Mouse (Mus musculus): Measurements from ENCODE around the gene Hdac4.
A peak's percentile ranks its signal among the peaks of the same experiment; 100 is the strongest.

The Hdac4 gene

DNA sequence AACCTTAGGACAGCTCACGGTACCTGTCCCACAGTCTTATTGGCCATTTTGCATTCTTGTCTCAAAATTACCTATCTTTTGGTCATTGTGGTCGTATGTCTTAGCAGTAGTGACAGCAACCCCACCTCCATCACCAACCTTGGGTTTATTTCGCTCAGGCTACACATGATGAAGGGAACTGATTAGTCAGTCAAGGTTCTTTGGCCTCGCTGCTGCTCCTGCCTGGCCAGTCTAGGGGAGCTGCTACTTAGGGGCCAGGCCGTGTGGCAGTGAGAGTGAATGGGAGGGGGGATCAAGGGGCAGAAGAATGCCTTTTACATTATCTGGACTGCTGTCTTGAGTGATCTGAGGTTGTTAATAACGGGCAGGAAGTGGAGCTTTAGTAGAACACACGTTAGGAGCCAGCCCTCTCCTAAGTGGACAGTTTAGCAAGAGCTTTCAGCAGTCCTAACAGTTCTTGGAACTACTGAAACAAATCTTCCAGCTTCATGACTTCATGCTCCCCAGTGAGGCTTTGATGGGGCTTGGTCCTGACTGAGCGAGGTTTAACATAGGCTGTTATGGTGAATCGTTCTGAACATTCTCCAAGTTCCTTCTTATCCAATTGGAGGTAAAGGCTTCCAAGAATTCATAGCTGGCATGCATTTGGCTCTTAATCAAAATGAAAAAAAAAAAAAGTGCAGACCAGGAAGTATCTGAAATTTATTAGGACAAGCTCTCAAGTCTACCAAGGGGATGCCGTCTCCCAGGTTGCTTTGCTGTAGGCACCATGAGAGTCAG, 267.8 kb downstream of the Hdac4 start:
- DNase-seq (ENCODE audit: extremely low spot score, low read depth, low spot score): no peak

DNA sequence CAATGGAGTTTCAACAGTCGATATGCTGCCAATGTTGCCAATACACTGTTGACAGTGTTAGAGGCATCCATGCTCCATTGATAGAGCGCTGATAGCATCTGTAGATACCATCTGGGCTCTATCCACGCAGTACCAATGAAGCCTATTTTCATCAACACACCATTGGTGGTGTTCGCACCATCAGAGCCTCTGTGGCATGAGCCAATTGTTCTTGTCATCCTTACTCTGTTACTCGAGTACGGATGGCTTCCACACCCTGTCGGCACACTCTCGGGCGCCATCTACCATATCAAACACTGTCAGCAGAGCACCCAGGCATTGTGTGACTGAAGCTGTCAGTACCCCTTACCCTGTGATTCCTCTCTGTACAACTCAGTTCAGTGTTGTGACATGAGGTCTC, 271.9 kb downstream of the Hdac4 start:
- no peak for DNase-seq (ENCODE audit: extremely low spot score, low read depth, low spot score)

DNA sequence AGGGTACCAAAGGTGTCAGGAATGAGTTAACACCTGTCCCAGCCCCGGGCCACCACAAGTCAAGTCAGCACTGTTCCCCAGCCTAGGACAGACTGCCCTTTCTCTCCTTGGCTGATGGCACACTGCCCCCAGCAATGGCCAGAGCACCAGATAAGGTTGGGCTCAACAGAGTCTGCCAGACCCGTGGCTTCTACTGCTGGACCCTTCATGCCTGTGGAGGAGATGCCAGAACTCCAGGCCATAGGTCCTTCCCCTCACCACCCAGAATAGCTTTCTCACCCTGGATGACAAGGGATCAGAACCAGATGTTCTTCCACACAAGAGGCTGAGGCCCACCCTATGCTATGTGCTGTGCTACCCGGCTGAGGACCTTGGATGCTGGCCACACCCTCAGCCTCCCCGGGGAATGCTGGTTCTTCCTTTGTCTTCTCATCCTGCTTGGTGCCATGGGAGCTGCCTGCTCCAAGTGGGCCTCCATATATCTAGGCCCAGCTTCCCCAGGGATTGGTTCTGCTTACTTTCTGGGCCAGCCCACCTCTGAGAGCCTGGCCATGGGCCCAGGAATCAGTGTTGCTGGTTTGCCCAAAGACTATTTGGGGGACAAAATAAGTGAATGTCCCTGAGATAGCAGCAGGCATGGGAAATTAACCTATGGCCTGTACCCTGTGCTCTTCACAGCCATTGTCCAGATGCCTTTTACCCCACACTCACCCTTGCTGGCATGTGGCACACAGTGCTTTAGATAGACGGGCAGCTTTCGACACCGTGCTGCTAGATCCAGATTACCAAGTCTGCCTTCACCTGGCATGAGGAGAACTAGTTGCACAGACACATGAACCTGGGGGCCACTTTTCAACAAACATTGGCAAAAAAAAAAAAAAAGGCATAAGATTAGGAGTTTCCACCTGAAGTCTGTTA, 273.0 kb downstream of the Hdac4 start:
- DNase-seq (ENCODE audit: extremely low spot score, low read depth, low spot score): no peak

DNA sequence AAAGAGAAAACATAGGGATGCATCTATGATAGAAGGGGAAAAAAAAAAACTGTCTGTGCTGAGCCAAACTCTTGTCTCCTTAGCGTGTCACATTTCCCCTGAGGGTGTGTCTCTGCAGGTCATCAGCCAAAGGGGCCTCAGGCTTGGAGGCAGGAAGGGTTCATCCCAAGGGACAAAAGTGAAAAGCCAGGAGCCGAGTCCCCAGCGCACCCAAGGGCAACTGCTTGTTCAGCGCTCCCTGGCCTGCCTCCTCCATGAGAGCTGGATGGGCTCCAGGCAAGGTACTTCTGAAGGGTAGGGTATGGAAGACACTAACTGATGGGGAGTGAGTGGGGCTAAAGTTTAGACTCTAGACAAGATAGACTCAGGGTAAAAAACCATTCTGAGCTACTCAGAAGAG, 273.8 kb downstream of the Hdac4 start:
- no peak for DNase-seq (ENCODE audit: extremely low spot score, low read depth, low spot score)

DNA sequence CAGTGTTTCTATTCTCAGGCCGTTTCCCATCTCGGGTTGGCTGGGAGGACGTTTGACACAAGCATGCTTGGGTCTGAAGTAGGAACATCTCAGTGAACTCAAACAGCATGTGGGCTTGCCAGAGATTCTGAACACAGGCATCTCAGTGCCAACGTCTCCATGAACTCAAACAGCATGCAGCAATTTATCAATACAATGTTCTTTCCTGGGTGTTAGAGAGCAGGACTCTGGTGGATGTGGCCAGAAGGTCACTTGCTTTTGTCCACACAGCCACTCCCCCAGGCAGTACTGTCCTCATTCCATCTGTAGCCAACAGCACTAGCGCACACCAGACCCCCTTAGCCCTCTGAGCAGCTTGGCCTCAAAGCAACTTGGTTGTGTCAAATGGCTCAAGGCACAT, 274.2 kb downstream of the Hdac4 start:
- no peak for DNase-seq (ENCODE audit: extremely low spot score, low read depth, low spot score)

DNA sequence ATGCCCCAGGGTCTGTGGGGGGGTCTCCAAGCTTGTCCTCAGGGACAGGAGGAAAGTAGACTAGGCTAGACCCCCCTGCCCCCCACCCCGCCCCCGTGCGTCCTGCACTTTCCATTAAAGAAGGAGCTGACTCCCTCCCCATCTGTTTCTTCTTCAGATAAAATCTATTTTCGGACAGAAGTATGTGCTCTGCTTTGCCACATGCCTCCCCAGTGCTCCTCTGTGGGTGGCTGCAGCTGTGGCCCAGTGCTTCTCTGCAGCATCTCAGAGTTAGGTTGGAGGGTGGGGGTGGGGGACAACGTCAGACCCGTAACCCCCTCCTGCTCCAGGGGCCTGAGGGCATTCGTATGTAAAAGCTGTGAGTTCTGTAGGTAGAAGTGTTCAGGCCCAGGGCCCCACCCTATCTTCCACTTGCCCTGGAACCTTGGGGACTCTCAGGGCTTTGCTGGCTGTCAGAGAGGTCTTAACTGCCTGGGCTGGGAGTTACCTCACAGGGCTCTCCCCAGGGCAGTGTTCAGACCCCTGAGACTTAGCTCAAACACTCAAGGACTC, 275.4 kb downstream of the Hdac4 start:
- no peak for DNase-seq (ENCODE audit: extremely low spot score, low read depth, low spot score)

DNA sequence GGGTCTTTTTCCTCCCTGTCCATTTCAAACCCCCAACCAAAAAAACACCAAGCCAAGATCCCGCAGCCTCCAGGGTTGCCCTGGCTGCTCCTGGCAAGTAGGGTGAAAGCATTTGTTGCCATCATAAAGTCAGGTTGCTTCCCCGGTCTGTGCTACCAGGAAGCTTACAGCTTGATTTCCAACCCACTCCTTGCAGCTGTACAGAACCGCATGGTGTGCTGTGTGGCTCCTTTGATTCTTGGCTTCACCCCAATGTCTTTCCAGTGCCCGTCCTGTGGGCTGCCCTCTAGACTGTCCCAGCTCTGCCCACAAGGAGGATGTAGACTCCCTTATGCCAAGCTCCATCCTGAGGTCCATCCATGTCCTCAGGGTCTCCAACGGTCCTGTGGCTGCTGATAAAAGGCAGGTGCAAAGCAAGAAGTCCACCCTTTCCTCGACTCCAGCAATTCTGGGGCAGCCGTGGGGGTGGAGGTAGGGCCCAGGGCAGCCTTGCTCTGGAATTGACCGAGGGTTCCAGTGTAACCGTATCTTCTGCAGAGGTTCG, 277.2 kb downstream of the Hdac4 start:
- DNase-seq (ENCODE audit: extremely low spot score, low read depth, low spot score): no peak

DNA sequence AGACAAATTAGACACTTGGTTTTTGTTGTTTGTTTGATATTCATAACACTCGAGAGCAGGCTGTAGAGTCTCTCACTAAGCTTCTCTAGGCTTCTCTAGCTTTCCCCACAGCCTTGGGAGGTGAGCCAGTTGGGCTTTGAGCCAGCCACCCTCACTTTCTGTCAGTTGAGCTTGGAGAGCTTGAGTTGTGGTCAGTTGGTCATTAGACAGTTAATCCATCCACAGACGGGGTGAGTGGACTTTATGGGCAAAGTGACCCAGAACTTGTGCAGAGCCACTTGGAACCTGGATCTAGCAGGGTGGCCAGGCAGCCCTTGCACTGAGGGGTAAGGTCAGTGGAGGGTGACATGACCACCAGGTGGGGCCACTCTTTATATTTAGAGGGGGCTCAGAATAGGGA, 277.9 kb downstream of the Hdac4 start:
- DNase-seq (ENCODE audit: extremely low spot score, low read depth, low spot score): no peak

DNA sequence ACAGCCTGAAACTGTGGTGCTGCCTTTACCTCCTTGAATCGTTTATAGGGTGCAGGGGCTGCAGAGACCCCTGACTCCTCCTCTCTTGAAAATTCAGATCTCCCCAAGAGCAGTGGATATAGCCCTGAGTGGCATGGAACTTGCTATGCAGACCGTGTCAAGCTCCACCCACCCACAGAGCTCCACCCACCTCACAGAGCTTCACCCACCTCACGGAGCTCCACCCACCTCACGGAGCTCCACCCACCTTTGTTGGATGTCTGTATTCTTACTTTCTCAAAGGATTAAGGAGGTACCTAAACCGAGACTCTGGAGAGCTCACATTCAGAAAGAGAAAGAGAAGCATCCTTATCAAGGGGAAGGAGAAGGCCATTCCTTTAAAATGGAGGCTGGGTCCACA, 279.5 kb downstream of the Hdac4 start:
- no peak for DNase-seq (ENCODE audit: extremely low spot score, low read depth, low spot score)

DNA sequence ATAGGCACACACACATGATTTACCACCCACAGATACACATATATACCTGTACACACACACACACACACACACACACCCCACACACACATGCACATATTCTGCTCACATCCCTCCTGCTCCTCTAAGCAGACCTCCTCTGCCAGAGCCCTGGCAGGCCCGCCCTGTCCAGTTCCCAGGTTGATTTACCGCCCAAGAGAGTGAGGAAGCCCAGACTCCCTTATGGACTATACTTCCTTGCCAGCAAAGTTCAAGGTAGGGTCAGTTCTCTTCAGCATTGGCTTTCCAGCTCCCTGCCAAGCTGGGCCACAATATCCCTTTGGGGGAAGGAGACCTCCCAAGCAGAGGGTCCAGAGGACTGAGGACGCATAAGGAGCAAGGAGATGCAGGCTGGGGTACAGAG, 280.9 kb downstream of the Hdac4 start:
- no peak for DNase-seq (ENCODE audit: extremely low spot score, low read depth, low spot score)

DNA sequence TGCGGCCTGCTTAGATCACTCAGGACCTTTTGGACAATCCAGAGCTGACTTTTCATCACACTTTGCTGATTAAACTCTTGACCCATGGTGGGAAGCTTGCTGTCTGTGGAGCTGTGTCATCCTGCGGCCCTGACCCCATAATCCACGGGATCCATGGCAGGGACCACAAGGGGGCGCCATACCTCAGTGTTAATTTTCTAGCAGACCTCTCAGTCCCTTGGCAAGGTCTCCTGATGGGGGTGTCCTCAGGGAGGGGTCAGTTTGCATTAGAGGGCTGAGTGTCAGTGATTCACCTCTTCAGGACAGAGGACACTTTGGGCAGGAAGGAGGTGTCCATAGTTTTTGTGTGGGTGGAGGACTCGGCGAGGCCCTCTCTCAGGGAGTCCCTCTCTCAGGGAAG, 281.6 kb downstream of the Hdac4 start:
- DNase-seq (ENCODE audit: extremely low spot score, low read depth, low spot score): peak; percentile 10

DNA sequence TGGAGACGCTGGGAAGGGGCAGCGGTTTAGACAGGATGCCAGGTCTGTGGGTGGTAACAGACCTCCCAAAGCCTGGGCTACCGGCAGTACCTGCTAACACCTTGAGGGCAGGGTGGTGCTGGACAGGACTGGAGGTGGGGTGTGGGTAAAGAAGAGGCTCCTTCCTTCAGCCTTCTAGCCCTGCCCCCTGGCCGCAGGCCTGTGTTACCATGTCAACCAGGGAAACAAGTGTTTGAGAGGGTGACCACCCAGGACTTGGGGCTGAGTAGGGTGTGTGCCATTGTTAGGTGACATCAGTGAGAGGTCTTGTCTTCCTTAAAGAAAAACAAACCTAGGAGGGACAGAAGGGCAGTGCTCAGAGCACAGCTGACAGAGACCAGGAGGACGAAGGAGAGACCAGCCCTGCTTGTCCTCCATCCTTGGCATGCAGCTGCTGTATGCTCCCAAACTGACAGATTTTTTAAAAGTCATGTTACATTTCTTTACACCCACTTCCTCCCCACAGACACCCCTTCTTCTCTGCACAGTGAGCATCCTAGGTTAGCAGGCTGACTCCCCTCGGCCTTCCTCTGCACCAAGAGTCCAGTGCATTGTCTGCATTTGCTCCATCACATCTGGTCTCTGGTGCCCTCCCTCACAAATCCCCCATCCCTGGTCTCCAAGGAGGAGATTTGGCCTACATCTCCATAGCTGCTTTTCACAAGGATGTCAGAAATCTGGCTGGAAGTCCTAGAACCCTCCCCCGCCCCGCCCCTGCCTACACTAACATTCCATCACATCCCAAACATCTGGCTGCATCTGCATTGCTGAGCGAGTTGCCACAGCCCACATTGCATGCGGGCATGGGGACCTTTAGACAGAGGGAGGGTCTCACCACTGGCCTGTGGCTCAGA, 283.0 kb downstream of the Hdac4 start:
- no peak for DNase-seq (ENCODE audit: extremely low spot score, low read depth, low spot score)

DNA sequence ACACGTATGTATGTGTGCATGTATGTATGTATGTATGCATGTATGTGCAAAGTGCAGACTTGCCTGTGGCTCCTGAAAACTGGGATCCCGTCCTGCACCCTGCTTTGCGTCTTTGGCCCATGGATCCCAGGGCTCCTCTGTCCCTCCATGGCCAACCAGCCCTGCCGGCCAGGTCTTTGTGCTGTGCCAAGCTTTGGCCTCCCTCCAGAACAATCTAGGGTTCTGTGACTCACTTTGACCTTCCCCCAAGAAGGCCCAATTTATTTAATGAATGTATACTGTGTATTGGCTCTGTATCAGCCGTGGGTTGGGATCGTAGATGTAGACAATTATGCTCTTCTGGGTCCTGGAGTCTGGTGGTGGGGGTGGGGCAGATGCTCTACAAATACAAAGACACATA, 290.2 kb downstream of the Hdac4 start:
- DNase-seq (ENCODE audit: extremely low spot score, low read depth, low spot score): no peak

DNA sequence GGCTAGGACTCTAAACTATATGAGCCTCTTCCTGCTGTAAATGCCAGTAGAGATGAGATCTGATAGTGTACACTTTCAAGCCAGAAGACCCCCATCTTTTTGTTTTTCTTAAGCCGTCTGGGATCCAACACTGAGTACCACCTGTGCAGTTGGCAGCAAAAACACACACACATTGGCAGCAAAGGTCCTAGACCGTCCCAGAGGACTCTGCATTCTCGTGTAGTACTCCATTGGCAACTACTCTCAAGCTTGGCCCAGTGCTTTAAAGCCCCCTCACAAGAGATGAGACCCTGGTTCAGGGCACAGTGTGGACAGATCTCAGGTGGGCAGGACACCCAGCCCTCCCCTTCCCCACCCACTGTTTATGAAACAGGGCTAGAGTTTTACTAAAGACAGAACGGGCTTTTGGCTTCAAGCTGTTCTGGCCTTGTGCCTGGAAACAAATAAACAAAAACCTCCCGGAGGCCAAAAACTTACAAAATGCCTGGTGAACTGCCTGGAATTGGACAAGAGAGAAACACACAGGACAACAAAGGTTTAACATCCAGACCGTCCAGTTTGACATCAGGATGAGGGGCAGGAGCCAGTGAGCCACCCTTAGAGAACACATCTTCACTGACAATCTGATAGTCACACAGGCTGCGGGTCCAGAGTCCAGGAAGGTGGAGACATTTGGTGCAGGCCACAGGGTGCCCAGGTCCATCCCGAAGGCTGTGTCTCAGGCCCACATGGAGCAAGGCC, 292.1 kb downstream of the Hdac4 start:
- no peak for DNase-seq (ENCODE audit: extremely low spot score, low read depth, low spot score)

DNA sequence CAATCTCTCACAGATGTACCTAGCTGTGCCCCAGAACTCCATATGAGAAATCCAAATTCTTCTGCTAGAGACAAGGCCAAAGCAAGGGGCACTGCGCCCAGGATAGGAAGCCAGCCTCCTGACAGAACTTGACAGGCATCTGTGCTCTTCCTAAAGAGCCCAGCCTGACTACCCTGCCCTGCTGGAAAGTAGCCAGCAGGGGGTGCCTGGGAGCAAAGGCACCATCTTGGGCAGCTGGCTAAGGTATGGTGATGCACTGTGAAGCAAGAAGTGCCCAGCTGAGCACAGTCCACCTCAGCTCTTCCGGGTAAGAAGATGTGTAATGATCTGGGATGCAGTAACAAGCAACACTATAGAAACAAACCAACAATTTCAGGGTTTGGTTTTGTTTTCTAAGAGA, 298.4 kb downstream of the Hdac4 start:
- no peak for DNase-seq (ENCODE audit: extremely low spot score, low read depth, low spot score)

DNA sequence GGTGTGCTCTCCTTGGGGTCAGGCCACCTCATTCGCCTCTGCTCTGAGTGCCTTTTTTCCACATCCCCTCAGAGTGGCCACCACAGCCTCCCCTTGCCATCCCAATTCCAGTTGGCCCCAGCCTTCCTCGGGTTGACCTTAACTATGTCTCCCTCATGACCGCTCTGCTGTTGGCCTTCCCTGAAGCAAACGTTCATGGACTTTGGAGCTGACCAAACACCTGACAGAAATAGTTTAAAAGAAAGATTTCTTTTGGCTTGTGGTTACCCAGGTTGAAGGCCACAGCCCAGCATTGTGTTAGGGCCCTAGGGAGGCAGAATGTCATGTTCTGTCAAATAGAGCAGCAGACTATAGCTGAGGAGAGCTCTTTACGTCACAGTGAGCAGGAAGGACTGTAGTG, 301.2 kb downstream of the Hdac4 start:
- DNase-seq (ENCODE audit: extremely low spot score, low read depth, low spot score): no peak

DNA sequence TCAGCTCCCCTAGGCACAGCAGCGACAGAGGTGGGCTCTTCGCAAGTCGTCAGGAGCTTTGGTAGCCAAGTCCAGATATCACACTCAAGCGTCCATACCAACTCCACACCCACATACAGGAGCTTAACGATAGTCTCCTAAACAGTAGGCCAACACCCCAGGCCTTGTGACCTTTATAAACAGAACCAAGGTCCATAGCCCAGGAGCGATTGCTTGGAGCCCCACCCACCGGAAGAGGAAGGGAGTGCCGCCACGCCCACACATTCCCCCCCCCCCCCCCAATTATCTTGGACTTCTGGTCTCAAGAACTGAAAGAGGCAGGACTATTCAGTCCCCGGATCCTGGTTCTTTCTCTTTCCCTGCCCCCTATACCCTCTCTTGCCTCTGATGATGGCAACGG, 301.9 kb downstream of the Hdac4 start:
- DNase-seq (ENCODE audit: extremely low spot score, low read depth, low spot score): no peak

DNA sequence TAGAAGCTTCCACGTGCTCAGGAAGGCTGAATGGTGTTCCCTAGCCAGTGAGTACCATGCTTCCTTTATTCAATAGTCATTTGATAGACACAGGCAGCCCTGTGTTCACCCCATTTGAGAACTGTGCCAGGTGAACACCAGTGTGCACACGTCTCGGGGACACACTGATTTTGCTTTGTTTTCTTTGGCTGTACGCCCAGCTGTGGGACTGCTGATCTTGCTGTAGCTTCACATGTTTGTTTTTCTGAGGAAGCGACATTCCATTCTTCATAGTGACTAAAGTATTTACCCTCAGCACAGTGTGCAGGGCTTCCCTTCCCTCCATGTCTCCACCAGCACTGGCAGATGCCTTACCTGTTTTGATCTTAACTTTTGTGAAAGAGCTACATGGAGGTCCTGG, 312.4 kb downstream of the Hdac4 start:
- DNase-seq (ENCODE audit: extremely low spot score, low read depth, low spot score): no peak

DNA sequence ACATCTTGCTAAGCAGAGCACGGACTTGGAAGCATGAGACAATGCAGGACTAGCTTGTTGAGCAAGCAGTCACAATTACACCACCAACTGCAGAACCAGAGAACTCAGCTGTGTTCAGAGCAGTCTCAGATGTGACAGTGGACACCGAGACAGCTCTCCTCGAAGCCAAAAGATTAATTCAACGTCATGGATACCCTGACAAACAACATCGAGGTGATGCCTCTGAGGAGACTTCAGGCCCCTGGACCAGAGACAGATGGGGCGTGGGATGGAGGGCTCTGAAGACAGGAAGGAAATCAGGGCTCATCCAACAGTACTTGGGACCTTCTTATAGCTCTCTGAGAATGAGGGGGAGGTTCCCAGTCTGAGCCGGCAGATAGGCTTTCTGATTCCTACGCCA, 314.6 kb downstream of the Hdac4 start:
- no peak for DNase-seq (ENCODE audit: extremely low spot score, low read depth, low spot score)

DNA sequence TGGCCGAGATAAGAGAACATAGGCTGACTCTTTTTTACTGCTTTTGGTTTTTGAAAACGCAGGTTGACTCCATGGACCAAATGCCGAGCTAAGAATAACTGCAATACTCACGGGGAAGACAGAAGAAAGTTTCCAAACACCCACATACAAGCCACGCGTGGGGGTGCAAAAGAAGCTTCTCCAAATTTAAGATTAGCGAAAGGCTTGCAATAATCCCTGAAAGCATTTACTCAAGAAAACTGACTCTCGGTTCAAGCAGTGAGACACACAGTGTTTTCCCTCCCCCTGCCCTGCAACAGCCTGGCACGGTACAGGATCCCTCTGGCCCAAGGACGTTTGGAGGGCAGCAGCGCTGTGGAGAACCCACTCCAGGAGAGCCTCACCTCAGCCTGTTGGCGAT, 315.3 kb downstream of the Hdac4 start:
- no peak for DNase-seq (ENCODE audit: extremely low spot score, low read depth, low spot score)

Measured in hindlimb bud, embryonic 11.5 days (tissue).